Mouse (Mus musculus): ENCODE results near the gene Tcf20.

- no peak for TF ChIP-seq GATA1 (IDR thresholded peaks at IDR 0.05; ENCODE audit: borderline replicate concordance, low read length)
- TF ChIP-seq FLI1 (IDR thresholded peaks at IDR 0.05; ENCODE audit: low read length), result no peak
Observed at GRCm38 (mm10) chr15:82793868-82794267, 193.8 kb downstream of the Tcf20 start.
